Mouse (Mus musculus): ENCODE data around the gene Lhx3. TPM values are rescaled to one million over a fixed set of nuclear protein-coding genes. Genes with fewer than 3 reads are reported as not detected.

Gene Lhx3
- polyA plus RNA-seq, 1 experiment = not detected

- H3K79me2 ChIP-seq (ENCODE audit: control insufficient read depth, insufficient read depth) = no peaks in the 10 kb centered on the region
- peak in 1 of 3 experiments; percentile 30 for TF ChIP-seq MYOD1 (IDR thresholded peaks at IDR 0.05; ENCODE audit: control insufficient read depth in 1 of 3, insufficient read length in 2 of 3, low read depth in 2 of 3)
- TF ChIP-seq TCF3 (IDR thresholded peaks at IDR 0.05; ENCODE audit: insufficient read length, low read depth) = no peak
- TF ChIP-seq MAX (IDR thresholded peaks at IDR 0.05; ENCODE audit: low read depth) = no peak
- TF ChIP-seq REST (IDR thresholded peaks at IDR 0.05; ENCODE audit: insufficient read depth, insufficient read length) = peak; percentile 83
- TF ChIP-seq CEBPB (IDR thresholded peaks at IDR 0.05; ENCODE audit: insufficient read depth, poor library complexity, severe bottlenecking) = no peak
- peak overlapping the region; percentile 93 for H3ac ChIP-seq (ENCODE audit: control insufficient read depth, insufficient read length)
- peak overlapping the region; percentile 95 for H3K4me2 ChIP-seq (ENCODE audit: low read depth)
- peak overlapping the region; percentile 35 for H3K4me3 ChIP-seq
- H3K27me3 ChIP-seq (ENCODE audit: control insufficient read depth, insufficient read depth, insufficient read length) = peaks cover 6% of the 10 kb centered on the region
- no peaks in the 10 kb centered on the region for H3K36me3 ChIP-seq (ENCODE audit: control insufficient read depth, insufficient read depth)
These were observed 28.7 kb upstream of the Lhx3 start for GRCm38 (mm10) chr2:26236681-26237289.

GRCm38 (mm10) chr2:26234771-26235170 lies 26.7 kb upstream of the Lhx3 start:
- no peak overlapping the region for H3K4me3 ChIP-seq
- H3K79me2 ChIP-seq (ENCODE audit: control insufficient read depth, insufficient read depth) = no peaks in the 10 kb centered on the region
- TF ChIP-seq MYOG (IDR thresholded peaks at IDR 0.05; ENCODE audit: control insufficient read depth in 1 of 3, insufficient read depth in 1 of 3, insufficient read length in 2 of 3, low read depth in 2 of 3) (no peak), TCF12 (IDR thresholded peaks at IDR 0.05; ENCODE audit: insufficient read depth, poor library complexity, severe bottlenecking) (no peak), TCF3 (IDR thresholded peaks at IDR 0.05; ENCODE audit: insufficient read length, low read depth) (no peak), CEBPB (IDR thresholded peaks at IDR 0.05; ENCODE audit: insufficient read depth, poor library complexity, severe bottlenecking) (no peak), POLR2AphosphoS2 (IDR thresholded peaks at IDR 0.05; ENCODE audit: insufficient read length, low read depth) (no peak), SRF (IDR thresholded peaks at IDR 0.05; ENCODE audit: control insufficient read depth, insufficient read length, low read depth) (no peak), MAX (IDR thresholded peaks at IDR 0.05; ENCODE audit: low read depth) (no peak), POLR2A (IDR thresholded peaks at IDR 0.05; ENCODE audit: insufficient read length, low read depth) (no peak), REST (IDR thresholded peaks at IDR 0.05; ENCODE audit: insufficient read depth, insufficient read length) (no peak), USF1 (IDR thresholded peaks at IDR 0.05; ENCODE audit: low read depth) (no peak), E2F4 (IDR thresholded peaks at IDR 0.05; ENCODE audit: insufficient read depth) (no peak), MYOD1 (IDR thresholded peaks at IDR 0.05; ENCODE audit: control insufficient read depth in 1 of 3, insufficient read length in 2 of 3, low read depth in 2 of 3) (no peak)
- H3K36me3 ChIP-seq (ENCODE audit: control insufficient read depth, insufficient read depth) = no peaks in the 10 kb centered on the region
- H3K27me3 ChIP-seq (ENCODE audit: control insufficient read depth, insufficient read depth, insufficient read length) = no peaks in the 10 kb centered on the region
- no peak overlapping the region for H3ac ChIP-seq (ENCODE audit: control insufficient read depth, insufficient read length)
- H3K4me2 ChIP-seq (ENCODE audit: low read depth) = no peak overlapping the region

- Histone ChIP-seq H3K4me2 (ENCODE audit: low read depth) (no peak overlapping the region), H3K4me3 (no peak overlapping the region), H3K27me3 (ENCODE audit: control insufficient read depth, insufficient read depth, insufficient read length) (no peaks in the 10 kb centered on the region), H3K79me2 (ENCODE audit: control insufficient read depth, insufficient read depth) (no peaks in the 10 kb centered on the region), H3ac (ENCODE audit: control insufficient read depth, insufficient read length) (no peak overlapping the region), H3K36me3 (ENCODE audit: control insufficient read depth, insufficient read depth) (no peaks in the 10 kb centered on the region)
- TF ChIP-seq E2F4 (IDR thresholded peaks at IDR 0.05; ENCODE audit: insufficient read depth) = no peak
- no peak for TF ChIP-seq MAX (IDR thresholded peaks at IDR 0.05; ENCODE audit: low read depth)
- no peak for TF ChIP-seq TCF3 (IDR thresholded peaks at IDR 0.05; ENCODE audit: insufficient read length, low read depth)
- TF ChIP-seq MYOG (IDR thresholded peaks at IDR 0.05; ENCODE audit: control insufficient read depth in 1 of 3, insufficient read depth in 1 of 3, insufficient read length in 2 of 3, low read depth in 2 of 3) = no peak
- no peak for TF ChIP-seq USF1 (IDR thresholded peaks at IDR 0.05; ENCODE audit: low read depth)
- no peak for TF ChIP-seq CEBPB (IDR thresholded peaks at IDR 0.05; ENCODE audit: insufficient read depth, poor library complexity, severe bottlenecking)
- no peak for TF ChIP-seq MYOD1 (IDR thresholded peaks at IDR 0.05; ENCODE audit: control insufficient read depth in 1 of 3, insufficient read length in 2 of 3, low read depth in 2 of 3)
- TF ChIP-seq POLR2AphosphoS2 (IDR thresholded peaks at IDR 0.05; ENCODE audit: insufficient read length, low read depth) = no peak
- no peak for TF ChIP-seq POLR2A (IDR thresholded peaks at IDR 0.05; ENCODE audit: insufficient read length, low read depth)
- no peak for TF ChIP-seq TCF12 (IDR thresholded peaks at IDR 0.05; ENCODE audit: insufficient read depth, poor library complexity, severe bottlenecking)
- no peak for TF ChIP-seq REST (IDR thresholded peaks at IDR 0.05; ENCODE audit: insufficient read depth, insufficient read length)
These were observed 26.2 kb upstream of the Lhx3 start for GRCm38 (mm10) chr2:26234253-26234652.

GRCm38 (mm10) chr2:26231366-26231765 lies 23.3 kb upstream of the Lhx3 start:
- H3K4me2 ChIP-seq (ENCODE audit: low read depth) = no peak overlapping the region
- TF ChIP-seq REST (IDR thresholded peaks at IDR 0.05; ENCODE audit: insufficient read depth, insufficient read length) = no peak
- TF ChIP-seq MYOD1 (IDR thresholded peaks at IDR 0.05; ENCODE audit: control insufficient read depth in 1 of 3, insufficient read length in 2 of 3, low read depth in 2 of 3) = no peak
- TF ChIP-seq MAX (IDR thresholded peaks at IDR 0.05; ENCODE audit: low read depth) = no peak
- TF ChIP-seq CEBPB (IDR thresholded peaks at IDR 0.05; ENCODE audit: insufficient read depth, poor library complexity, severe bottlenecking) = no peak
- no peak for TF ChIP-seq TCF12 (IDR thresholded peaks at IDR 0.05; ENCODE audit: insufficient read depth, poor library complexity, severe bottlenecking)
- TF ChIP-seq USF1 (IDR thresholded peaks at IDR 0.05; ENCODE audit: low read depth) = no peak
- no peak for TF ChIP-seq POLR2AphosphoS2 (IDR thresholded peaks at IDR 0.05; ENCODE audit: insufficient read length, low read depth)
- TF ChIP-seq MYOG (IDR thresholded peaks at IDR 0.05; ENCODE audit: control insufficient read depth in 1 of 3, insufficient read depth in 1 of 3, insufficient read length in 2 of 3, low read depth in 2 of 3) = no peak
- TF ChIP-seq SRF (IDR thresholded peaks at IDR 0.05; ENCODE audit: control insufficient read depth, insufficient read length, low read depth) = no peak
- no peak for TF ChIP-seq E2F4 (IDR thresholded peaks at IDR 0.05; ENCODE audit: insufficient read depth)
- no peak for TF ChIP-seq TCF3 (IDR thresholded peaks at IDR 0.05; ENCODE audit: insufficient read length, low read depth)
- TF ChIP-seq POLR2A (IDR thresholded peaks at IDR 0.05; ENCODE audit: insufficient read length, low read depth) = no peak

More at GRCm38 (mm10) chr2:26231366-26231765, 23.3 kb upstream of the Lhx3 start:
- H3K27me3 ChIP-seq (ENCODE audit: control insufficient read depth, insufficient read depth, insufficient read length) = no peaks in the 10 kb centered on the region
- no peaks in the 10 kb centered on the region for H3K36me3 ChIP-seq (ENCODE audit: control insufficient read depth, insufficient read depth)
- no peak overlapping the region for H3ac ChIP-seq (ENCODE audit: control insufficient read depth, insufficient read length)
- H3K79me2 ChIP-seq (ENCODE audit: control insufficient read depth, insufficient read depth) = no peaks in the 10 kb centered on the region
- H3K4me3 ChIP-seq = no peak overlapping the region

Measured in myocyte (in vitro differentiated cells).